Mouse (Mus musculus): ENCODE data around the gene Plcd3. TPM values are rescaled to one million over a fixed set of nuclear protein-coding genes. Genes with fewer than 3 reads are reported as not detected.

Gene Plcd3
- polyA plus RNA-seq, 1 experiment: 4.7 TPM

DNA sequence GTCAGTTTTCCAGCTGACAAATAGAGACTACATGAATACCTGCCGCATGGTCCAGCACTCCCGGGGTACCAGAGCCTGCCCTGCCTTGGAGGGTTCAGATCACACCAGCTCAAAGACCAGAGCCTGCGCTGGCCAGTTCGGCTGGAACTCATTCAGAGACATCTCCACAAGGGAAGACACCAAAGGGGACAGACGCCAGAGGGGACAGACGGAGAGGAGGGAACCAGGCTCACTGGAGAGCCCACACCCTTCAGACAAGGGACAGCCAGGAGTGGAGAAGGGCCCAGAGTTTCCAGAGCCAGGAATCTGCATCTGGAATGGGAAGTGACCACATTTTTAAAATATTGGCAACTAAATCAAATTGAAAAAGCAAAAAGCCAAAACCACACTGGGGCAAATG lies 19.8 kb downstream of the Plcd3 start:
- peaks cover 8% of the 10 kb centered on the region for H3K4me1 ChIP-seq (ENCODE audit: control insufficient read depth, insufficient read depth, insufficient read length)
- no peak overlapping the region for H3K27ac ChIP-seq (ENCODE audit: insufficient read depth, low read length)
- no peak overlapping the region for H3K4me3 ChIP-seq (ENCODE audit: extremely low read depth, insufficient read depth, insufficient read length)
- no peaks in the 10 kb centered on the region for H3K36me3 ChIP-seq (ENCODE audit: control insufficient read depth, insufficient read depth, low read length)
- TF ChIP-seq POLR2A (IDR thresholded peaks at IDR 0.05; ENCODE audit: low read depth, low read length) (no peak), CTCF (IDR thresholded peaks at IDR 0.05; ENCODE audit: extremely low read depth, insufficient read depth, insufficient read length, insufficient replicate concordance) (no peak)
- DNase-seq (ENCODE audit: low read depth in 1 of 2, low spot score in 2 of 2): no peak
- WGBS: 91% methylated on average over 6 of the region's 6 CpGs
- no peaks in the 10 kb centered on the region; the same call in 1 of the 2 replicates for H3K27me3 ChIP-seq (ENCODE audit: control insufficient read depth, insufficient read depth, low read length)

DNA sequence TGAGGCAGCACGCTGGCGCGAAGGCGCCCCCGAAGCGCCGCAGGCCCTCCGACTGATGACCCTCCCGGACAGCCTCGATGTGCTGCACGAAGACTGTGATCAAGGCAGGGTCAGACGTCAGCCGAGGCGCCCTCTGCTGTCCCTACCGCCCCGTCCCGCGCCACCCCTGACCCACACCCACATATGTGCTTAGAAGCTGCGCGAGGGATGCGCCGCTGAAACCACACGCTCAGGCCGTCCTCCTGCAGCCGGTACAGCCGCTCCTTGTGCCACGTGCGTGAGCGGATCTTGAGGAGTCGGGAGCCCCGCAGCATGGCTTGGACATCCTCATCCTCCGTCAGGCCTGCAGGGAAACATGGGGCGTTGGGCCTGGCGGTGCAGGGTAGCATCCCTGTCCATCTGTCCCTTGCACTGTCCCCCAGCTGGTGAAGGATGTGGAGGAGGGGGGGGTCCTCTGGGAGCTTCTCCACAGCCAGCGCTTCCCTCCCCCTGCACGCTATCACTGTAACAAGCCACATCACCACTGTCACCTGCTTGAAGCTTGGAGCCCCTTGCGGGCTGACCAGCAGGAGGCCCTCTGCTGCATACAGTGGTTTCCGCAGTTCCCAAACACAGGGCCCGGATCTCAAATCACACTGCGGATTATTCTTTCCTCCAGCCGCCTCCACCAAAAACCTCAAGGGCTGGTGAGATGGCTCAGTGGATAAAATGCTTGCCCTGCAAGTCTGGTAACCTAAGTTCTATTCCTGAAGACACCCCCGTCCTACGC lies 21.0 kb downstream of the Plcd3 start:
- no peaks in the 10 kb centered on the region for H3K36me3 ChIP-seq (ENCODE audit: control insufficient read depth, insufficient read depth, low read length)
- peaks cover 8% of the 10 kb centered on the region for H3K4me1 ChIP-seq (ENCODE audit: control insufficient read depth, insufficient read depth, insufficient read length)
- H3K27me3 ChIP-seq (ENCODE audit: control insufficient read depth, insufficient read depth, low read length): no peaks in the 10 kb centered on the region; the same call in 1 of the 2 replicates
- H3K4me3 ChIP-seq (ENCODE audit: extremely low read depth, insufficient read depth, insufficient read length): peak overlapping the region; percentile 44; the same call in 1 of the 2 replicates
- no peak for DNase-seq (ENCODE audit: low read depth in 1 of 2, low spot score in 2 of 2)
- peak; percentile 30; the same call in 1 of the 2 replicates for TF ChIP-seq CTCF (IDR thresholded peaks at IDR 0.05; ENCODE audit: extremely low read depth, insufficient read depth, insufficient read length, insufficient replicate concordance)
- no peak for TF ChIP-seq POLR2A (IDR thresholded peaks at IDR 0.05; ENCODE audit: low read depth, low read length)
- 11% methylated on average over 43 of the region's 43 CpGs for WGBS
- H3K27ac ChIP-seq (ENCODE audit: insufficient read depth, low read length): no peak overlapping the region

DNA sequence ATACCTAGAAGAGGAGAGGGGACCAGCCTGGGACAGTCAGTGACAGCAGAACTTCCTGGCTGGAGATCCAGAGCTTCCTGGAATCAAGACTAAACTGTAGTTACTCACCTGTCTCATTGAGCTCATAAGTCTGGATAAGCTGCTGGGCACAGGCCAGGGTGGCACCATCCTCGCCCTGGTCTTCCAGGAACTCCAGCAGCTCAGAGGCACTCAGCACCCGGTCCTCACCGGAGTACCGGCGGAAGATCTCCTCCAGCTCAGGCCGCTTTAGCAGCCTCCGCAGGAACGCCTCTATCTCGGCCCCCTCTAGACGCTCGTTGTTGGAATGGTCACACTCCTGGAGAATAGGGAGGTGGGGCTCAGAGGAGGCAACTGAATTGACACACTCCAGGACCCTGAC lies 23.3 kb downstream of the Plcd3 start:
- H3K4me3 ChIP-seq (ENCODE audit: extremely low read depth, insufficient read depth, insufficient read length): no peak overlapping the region
- WGBS: 96% methylated on average over 11 of the region's 11 CpGs
- no peaks in the 10 kb centered on the region for H3K36me3 ChIP-seq (ENCODE audit: control insufficient read depth, insufficient read depth, low read length)
- TF ChIP-seq CTCF (IDR thresholded peaks at IDR 0.05; ENCODE audit: extremely low read depth, insufficient read depth, insufficient read length, insufficient replicate concordance) (no peak), POLR2A (IDR thresholded peaks at IDR 0.05; ENCODE audit: low read depth, low read length) (no peak)
- no peak for DNase-seq (ENCODE audit: low read depth in 1 of 2, low spot score in 2 of 2)
- no peak overlapping the region for H3K27ac ChIP-seq (ENCODE audit: insufficient read depth, low read length)
- peaks cover 8% of the 10 kb centered on the region for H3K4me1 ChIP-seq (ENCODE audit: control insufficient read depth, insufficient read depth, insufficient read length)
- H3K27me3 ChIP-seq (ENCODE audit: control insufficient read depth, insufficient read depth, low read length): no peaks in the 10 kb centered on the region; the same call in 1 of the 2 replicates

DNA sequence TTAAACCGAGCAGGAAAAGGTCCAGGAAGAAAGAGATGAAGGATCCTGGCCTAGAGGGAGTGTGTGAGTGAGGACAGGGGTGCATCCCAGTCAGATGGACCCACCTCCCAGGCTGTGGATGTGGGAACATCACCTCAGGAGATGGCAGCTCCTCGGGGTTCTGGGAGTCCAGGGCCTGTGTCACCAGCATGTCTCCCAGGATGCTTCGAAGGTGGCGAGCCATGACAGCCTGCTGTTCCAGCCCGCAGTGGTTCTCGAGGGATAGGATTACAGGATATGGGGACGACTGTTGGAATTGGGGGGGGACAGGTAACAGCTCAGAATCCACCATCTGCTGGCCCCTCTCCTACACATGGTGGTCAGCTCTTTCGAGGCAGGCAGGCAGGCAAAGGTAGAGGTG lies 24.9 kb downstream of the Plcd3 start:
- no peak for DNase-seq (ENCODE audit: low read depth in 1 of 2, low spot score in 2 of 2)
- Histone ChIP-seq H3K27ac (ENCODE audit: insufficient read depth, low read length) (no peak overlapping the region), H3K4me1 (ENCODE audit: control insufficient read depth, insufficient read depth, insufficient read length) (peaks cover 8% of the 10 kb centered on the region), H3K27me3 (ENCODE audit: control insufficient read depth, insufficient read depth, low read length) (no peaks in the 10 kb centered on the region; the same call in 1 of the 2 replicates), H3K36me3 (ENCODE audit: control insufficient read depth, insufficient read depth, low read length) (no peaks in the 10 kb centered on the region), H3K4me3 (ENCODE audit: extremely low read depth, insufficient read depth, insufficient read length) (no peak overlapping the region)
- TF ChIP-seq POLR2A (IDR thresholded peaks at IDR 0.05; ENCODE audit: low read depth, low read length): no peak
- TF ChIP-seq CTCF (IDR thresholded peaks at IDR 0.05; ENCODE audit: extremely low read depth, insufficient read depth, insufficient read length, insufficient replicate concordance): no peak
- 91% methylated on average over 8 of the region's 8 CpGs for WGBS

DNA sequence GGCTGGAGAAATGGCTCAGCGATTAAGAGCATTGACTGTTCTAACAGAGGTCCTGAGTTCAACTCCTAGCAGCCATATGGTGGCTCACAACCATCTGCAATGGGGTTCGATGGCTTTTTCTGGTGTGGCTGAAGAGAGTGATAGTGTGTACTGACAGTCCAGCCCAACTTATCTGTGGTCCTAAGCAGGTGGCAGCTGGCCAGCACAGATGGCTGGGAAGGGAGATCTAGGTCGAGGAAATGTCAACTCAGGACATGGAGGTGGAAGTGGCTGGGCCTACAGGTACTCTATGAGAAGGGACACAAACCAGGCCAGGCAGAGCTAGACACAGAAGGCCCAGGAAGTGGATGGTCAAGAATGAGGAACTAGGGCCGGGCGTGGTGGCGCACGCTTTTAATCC lies 25.4 kb downstream of the Plcd3 start:
- no peak overlapping the region for H3K4me3 ChIP-seq (ENCODE audit: extremely low read depth, insufficient read depth, insufficient read length)
- DNase-seq (ENCODE audit: low read depth in 1 of 2, low spot score in 2 of 2): no peak
- no peak for TF ChIP-seq CTCF (IDR thresholded peaks at IDR 0.05; ENCODE audit: extremely low read depth, insufficient read depth, insufficient read length, insufficient replicate concordance)
- TF ChIP-seq POLR2A (IDR thresholded peaks at IDR 0.05; ENCODE audit: low read depth, low read length): no peak
- 71% methylated on average over 7 of the region's 7 CpGs for WGBS
- H3K36me3 ChIP-seq (ENCODE audit: control insufficient read depth, insufficient read depth, low read length): no peaks in the 10 kb centered on the region
- H3K4me1 ChIP-seq (ENCODE audit: control insufficient read depth, insufficient read depth, insufficient read length): peaks cover 8% of the 10 kb centered on the region
- H3K27me3 ChIP-seq (ENCODE audit: control insufficient read depth, insufficient read depth, low read length): no peaks in the 10 kb centered on the region; the same call in 1 of the 2 replicates
- no peak overlapping the region for H3K27ac ChIP-seq (ENCODE audit: insufficient read depth, low read length)

DNA sequence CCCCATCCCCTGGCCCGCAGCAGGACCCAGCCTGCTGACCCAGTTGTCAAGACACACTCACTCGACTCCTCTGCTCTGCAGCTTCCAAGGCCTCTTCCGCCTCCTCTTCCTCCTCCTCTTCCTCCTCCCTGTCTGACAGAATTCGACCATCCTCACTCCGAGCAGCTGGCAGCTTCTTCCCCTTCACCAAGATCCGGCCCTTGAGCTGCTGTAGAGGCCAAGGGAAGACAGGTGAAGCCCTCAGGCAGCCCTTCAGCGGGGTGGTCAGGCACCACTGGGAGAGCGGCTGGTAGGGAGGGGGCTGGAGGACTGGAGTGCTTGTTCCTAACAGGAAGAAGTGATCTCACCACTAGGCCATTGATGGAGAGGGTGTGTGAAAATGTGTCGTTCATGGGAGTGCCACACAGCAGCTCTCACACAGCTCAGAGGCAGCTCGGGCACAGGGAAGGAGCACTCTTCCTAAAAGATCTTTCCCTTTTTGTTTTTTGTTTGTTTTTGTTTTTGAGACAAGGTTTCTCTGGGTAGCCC lies 26.6 kb downstream of the Plcd3 start:
- no peak overlapping the region for H3K27ac ChIP-seq (ENCODE audit: insufficient read depth, low read length)
- TF ChIP-seq POLR2A (IDR thresholded peaks at IDR 0.05; ENCODE audit: low read depth, low read length): no peak
- no peak for TF ChIP-seq CTCF (IDR thresholded peaks at IDR 0.05; ENCODE audit: extremely low read depth, insufficient read depth, insufficient read length, insufficient replicate concordance)
- H3K36me3 ChIP-seq (ENCODE audit: control insufficient read depth, insufficient read depth, low read length): no peaks in the 10 kb centered on the region
- H3K27me3 ChIP-seq (ENCODE audit: control insufficient read depth, insufficient read depth, low read length): no peaks in the 10 kb centered on the region
- WGBS: 60% methylated on average over 10 of the region's 10 CpGs
- no peak overlapping the region for H3K4me3 ChIP-seq (ENCODE audit: extremely low read depth, insufficient read depth, insufficient read length)
- H3K4me1 ChIP-seq (ENCODE audit: control insufficient read depth, insufficient read depth, insufficient read length): no peaks in the 10 kb centered on the region
- DNase-seq (ENCODE audit: low read depth in 1 of 2, low spot score in 2 of 2): no peak
